Mouse (Mus musculus): Measurements from ENCODE around the gene Gm3542.
"Not testable (repeated sequence)": the region's sequence is repeated elsewhere in the genome, so short reads cannot be mapped to it uniquely, and the experiment has no call there.

Gene Gm3542

DNA sequence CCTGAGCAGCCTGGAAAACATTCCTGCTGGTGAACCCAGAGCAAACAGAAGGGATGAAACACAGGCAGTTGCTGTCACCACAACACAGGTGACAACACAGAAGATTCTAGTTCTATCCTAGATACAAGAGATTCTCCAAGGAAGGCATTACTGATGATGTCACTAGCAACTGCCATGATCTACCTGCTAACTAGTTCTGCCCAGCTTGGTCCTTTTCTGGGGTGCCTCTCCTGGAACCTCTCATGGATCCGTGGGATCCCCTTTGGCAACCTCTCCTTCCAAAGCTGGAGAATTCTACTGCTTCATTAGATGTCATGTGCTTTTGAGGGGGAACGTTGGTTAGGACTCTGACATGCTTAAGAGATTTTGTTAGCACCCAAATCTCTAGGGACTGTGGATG lies at the start of gene Gm3542:
Gm3542 (minus strand) TSS at position 101 of the 400 bp plus-strand sequence.
- not testable (repeated sequence) for DNase-seq

Measured in cerebellum, postnatal 14 days (tissue).